Mouse (Mus musculus) cerebellum, adult 2 months (tissue): Measurements from ENCODE around the gene Arhgap18. TPM values are rescaled to one million over a fixed set of nuclear protein-coding genes. Genes with fewer than 3 reads are reported as not detected.
A peak's percentile ranks its signal among the peaks of the same experiment; 100 is the strongest.

Source experiments
- DNase-seq, 2 experiments: peaks; one replicate each; pipeline ENCODE4 v3.0.0; 2021
- H3K27ac ChIP-seq: fragments of 200-500 bp; 2 replicates; pipeline ENCODE4 v1.5.1; 2012; ENCODE audit warnings: low read length, control low read depth, inconsistent platforms; ENCODE audit not compliant: insufficient read depth
- H3K27me3 ChIP-seq: fragments of 200-500 bp; 2 replicates; pipeline ENCODE4 v1.6.1; 2012; ENCODE audit warnings: inconsistent platforms, mild to moderate bottlenecking, low read length, moderate library complexity; ENCODE audit not compliant: control insufficient read depth, insufficient read depth
- H3K4me1 ChIP-seq: fragments of 200-500 bp; 2 replicates; pipeline ENCODE4 v1.6.1; 2011; ENCODE audit warnings: low read length; ENCODE audit not compliant: control insufficient read depth, insufficient read depth
- H3K4me3 ChIP-seq: fragments of 200-500 bp; replicated peaks from 2 replicates; pipeline ENCODE3; 2011; ENCODE audit warnings: mild to moderate bottlenecking, low read depth, low read length, control low read depth; ENCODE audit not compliant: insufficient read depth
- CTCF ChIP-seq: fragments of 200-500 bp; IDR thresholded peaks from 2 replicates; pipeline ENCODE4 v1.5.1; 2011; ENCODE audit warnings: low read depth, mild to moderate bottlenecking, control low read depth, low read length, moderate library complexity, borderline replicate concordance; ENCODE audit not compliant: insufficient read depth
- POLR2A ChIP-seq: fragments of 200-500 bp; IDR thresholded peaks from 2 replicates; pipeline ENCODE4 v1.6.1; 2011; ENCODE audit warnings: low read length, control low read depth, borderline replicate concordance; ENCODE audit not compliant: insufficient read depth
- WGBS: fragments of 180-500 bp; shearing (Covaris S2); methylation state at CpG from one replicate; pipeline ENCODE4 v1.1.7; 2018; 5-methylcytosine and 5-hydroxymethylcytosine counted together
- polyA plus RNA-seq: library from polyadenylated mRNA; depleted of rRNA; stranded (reverse); fragments of >200 nt; gene quantifications from 2 replicates; pipeline ENCODE4 v1.2.3, GENCODE M21; 2012

The Arhgap18 gene
- polyA plus RNA-seq, 1 experiment, result 4.3 TPM

DNA sequence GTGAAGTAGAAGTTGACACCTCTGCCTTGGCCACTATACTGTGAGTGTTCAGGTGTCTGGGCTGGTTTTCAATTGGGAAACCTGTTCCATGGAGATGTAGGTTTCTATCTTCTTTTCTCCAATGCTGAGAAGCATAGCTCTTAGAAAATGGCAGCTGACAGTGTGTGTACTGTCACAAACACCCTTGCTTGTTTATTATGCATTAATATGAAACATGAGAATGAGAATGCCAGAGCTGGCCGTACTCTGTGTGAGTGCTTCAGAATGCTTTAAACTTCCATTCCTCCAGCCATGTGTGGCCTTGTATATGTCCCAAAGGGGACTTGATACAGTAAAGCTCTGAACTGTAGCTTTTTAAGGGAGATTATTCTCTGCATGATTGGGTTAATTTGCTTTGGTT, 110.8 kb downstream of the Arhgap18 start:
- Histone ChIP-seq H3K27ac (no peak overlapping the region), H3K4me3 (no peak overlapping the region), H3K27me3 (no peaks in the 10 kb centered on the region), H3K4me1 (no peaks in the 10 kb centered on the region)
- 62% methylated on average over 1 of the region's 1 CpGs for WGBS
- DNase-seq, result no peak
- TF ChIP-seq CTCF (no peak), POLR2A (no peak)

DNA sequence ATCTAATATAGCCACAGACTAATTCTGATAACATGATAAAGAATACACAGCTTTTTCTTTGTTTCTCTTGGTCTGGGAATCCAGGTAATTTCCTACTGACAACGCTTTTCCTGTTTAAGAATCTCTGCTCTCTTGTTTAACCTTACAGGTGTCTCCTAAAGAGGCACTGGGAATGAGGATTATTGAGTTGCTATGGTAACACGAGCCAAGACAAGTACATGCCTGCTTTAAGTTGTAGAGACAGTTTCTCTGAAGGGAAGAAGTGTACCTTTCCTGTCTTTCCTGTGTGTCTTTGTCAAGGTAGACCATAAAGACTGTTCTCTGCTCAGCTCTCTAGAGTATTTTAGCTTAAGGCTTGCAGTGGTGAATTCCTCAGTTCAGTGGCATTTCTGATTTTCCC, 117.6 kb downstream of the Arhgap18 start:
- Histone ChIP-seq H3K4me1 (no peaks in the 10 kb centered on the region), H3K27me3 (no peaks in the 10 kb centered on the region), H3K4me3 (no peak overlapping the region), H3K27ac (no peak overlapping the region)
- DNase-seq, result no peak
- 68% methylated on average over 2 of the region's 2 CpGs for WGBS
- TF ChIP-seq CTCF (no peak), POLR2A (no peak)

DNA sequence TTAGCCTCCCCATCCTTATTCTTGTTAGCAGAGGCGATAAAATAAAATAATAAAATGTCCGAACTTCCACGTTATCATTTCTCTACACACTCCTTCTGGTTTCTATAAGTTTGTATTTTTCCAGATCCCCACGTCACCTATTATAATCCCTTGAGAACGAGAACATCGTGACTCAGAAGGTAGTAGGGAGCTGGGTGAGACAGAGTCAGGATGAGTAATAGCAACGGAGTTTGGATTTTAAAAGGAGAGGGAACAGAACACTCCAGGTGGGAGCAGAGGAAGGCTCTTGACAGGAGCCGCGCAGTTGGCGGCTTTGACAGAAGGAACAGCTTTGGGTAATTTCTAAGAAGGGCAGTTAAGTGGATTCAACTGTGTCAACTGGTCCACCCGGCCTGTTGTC, 124.1 kb downstream of the Arhgap18 start:
- Histone ChIP-seq H3K27me3 (no peaks in the 10 kb centered on the region), H3K4me3 (no peak overlapping the region), H3K4me1 (no peaks in the 10 kb centered on the region), H3K27ac (no peak overlapping the region)
- WGBS, result 87% methylated on average over 11 of the region's 11 CpGs
- DNase-seq, result no peak
- no peak for TF ChIP-seq CTCF
- no peak for TF ChIP-seq POLR2A

DNA sequence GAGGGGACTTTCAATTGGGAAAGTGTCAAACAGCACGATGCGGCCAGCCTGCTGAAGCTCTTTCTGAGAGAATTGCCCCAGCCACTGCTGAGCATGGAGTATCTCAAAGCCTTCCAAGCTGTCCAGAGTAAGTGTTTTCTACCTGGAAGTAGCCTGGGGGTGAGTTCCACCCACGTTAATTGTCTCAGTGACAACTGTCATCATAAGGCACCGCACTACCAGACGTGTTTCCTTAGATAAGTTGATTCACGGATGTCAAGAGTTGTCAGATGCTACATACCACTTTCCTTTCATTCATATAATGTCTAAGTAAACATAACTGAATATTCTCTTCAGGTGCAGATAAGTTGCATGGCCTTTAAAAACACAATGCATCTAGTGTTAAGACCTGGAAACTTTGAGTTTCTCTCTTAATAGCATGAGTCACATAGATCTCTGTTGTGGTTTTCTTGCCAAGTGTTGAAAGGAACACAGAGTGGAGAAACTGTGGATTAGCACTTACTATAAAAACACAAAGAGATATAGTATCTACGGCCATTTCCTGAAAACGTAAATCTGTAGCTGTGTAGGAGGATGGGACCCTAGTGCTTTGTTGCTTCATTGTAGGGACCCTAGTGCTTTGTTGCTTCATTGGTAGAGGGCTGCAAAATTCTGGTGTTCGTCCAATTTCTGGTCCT, 125.8 kb downstream of the Arhgap18 start:
- TF ChIP-seq CTCF, result no peak
- TF ChIP-seq POLR2A, result no peak
- H3K4me1 ChIP-seq, result no peaks in the 10 kb centered on the region
- H3K4me3 ChIP-seq, result no peak overlapping the region
- H3K27ac ChIP-seq, result no peak overlapping the region
- no peaks in the 10 kb centered on the region for H3K27me3 ChIP-seq
- 84% methylated on average over 9 of the region's 9 CpGs for WGBS
- DNase-seq, result no peak

DNA sequence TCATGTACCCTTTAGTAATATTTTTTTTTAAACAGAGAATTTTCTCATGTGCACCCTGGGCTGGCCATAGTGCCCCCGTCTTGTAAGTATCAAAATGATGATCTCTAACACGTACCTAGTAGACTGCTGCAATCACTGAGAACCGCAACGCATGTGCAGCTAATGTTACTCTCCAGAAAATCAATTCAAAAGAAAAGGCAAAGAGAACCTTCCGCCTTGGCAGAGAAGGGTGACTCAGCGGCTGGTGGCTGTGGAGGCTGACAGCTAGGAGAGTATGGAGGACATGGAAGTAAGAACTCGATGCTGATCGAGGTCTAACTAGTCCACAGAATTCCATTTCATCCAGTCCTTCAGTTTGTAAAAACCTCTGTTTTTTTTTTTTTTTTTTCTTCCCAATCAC, 131.7 kb downstream of the Arhgap18 start:
- TF ChIP-seq POLR2A (no peak), CTCF (no peak)
- H3K4me1 ChIP-seq, result no peaks in the 10 kb centered on the region
- no peak overlapping the region for H3K4me3 ChIP-seq
- no peak for DNase-seq
- no peaks in the 10 kb centered on the region for H3K27me3 ChIP-seq
- 73% methylated on average over 8 of the region's 8 CpGs for WGBS
- H3K27ac ChIP-seq, result no peak overlapping the region

DNA sequence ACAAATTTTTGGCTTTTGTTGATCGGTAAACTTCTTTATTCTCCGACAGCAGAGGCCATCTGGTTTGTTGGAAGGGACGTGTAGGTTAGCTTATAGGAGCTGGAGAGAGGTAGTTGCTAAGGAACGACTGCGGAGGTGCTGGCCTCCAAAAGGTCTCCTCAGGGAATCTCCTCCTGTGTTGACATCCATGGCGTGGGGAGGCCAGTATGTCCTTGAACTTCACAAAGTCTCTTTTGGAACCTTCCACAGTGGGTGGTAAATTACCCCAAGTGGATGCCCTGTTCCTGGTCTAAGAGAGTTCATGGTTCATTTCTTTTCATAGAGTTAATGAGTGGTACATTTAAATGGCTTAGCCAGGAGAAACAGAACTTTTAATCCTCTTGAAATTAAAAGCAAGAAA, 136.0 kb downstream of the Arhgap18 start:
- Histone ChIP-seq H3K27ac (no peak overlapping the region), H3K4me3 (no peak overlapping the region), H3K4me1 (no peaks in the 10 kb centered on the region), H3K27me3 (no peaks in the 10 kb centered on the region)
- 16% methylated on average over 6 of the region's 6 CpGs for WGBS
- DNase-seq, result no peak
- TF ChIP-seq CTCF, result no peak
- no peak for TF ChIP-seq POLR2A

DNA sequence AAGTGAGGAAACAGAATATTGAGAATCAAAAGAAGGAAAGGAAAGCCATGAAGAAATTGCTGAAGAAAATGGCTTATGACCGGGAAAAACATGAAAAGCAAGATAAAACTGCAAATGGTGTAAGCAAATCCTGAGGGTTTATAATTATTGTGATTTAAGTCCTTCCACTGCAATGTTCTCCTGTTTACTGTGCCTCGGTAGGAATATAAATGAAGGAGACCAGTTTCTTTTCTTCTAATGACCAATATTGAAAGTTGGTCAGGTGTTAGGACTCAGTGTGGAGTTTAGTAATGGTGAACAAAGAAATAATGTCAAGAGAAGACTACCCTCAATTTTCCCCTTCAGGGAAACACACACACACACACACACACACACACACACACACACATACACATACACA, 136.5 kb downstream of the Arhgap18 start:
- no peak overlapping the region for H3K4me3 ChIP-seq
- no peaks in the 10 kb centered on the region for H3K27me3 ChIP-seq
- 73% methylated on average over 2 of the region's 2 CpGs for WGBS
- no peak overlapping the region for H3K27ac ChIP-seq
- no peak for DNase-seq
- no peaks in the 10 kb centered on the region for H3K4me1 ChIP-seq
- TF ChIP-seq POLR2A, result no peak
- TF ChIP-seq CTCF, result no peak

DNA sequence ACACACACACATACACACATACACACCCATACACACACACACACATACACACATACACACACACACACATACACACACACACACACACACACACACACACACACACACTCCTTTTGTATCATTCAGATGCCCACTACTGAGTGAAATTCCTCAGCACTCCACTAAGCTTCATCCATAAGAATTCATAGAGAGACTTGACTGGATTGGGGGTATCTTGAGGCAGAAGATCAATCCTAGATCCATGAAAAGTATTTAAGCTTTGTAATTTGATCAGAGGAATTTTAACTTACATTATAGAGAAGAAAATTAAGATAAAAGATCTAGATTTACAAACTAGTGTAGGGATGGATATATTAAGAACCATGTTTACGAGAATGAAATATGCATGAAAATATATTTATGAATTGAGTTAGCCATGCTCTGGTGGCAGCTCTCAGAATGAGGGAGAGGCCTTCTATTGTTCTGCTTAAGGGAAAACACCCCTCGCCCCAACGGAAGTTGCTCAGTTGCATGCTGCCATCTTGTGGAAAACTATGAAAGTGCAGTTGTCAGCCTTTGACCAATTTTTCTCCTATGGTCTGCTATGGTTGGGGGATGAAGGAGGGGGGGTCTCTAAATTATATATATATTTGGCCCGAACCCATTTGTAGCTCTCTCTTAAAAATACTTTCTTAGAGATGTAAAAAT, 137.2 kb downstream of the Arhgap18 start:
- Histone ChIP-seq H3K27ac (no peak overlapping the region), H3K4me1 (no peaks in the 10 kb centered on the region), H3K27me3 (no peaks in the 10 kb centered on the region), H3K4me3 (no peak overlapping the region)
- WGBS, result 6% methylated on average over 4 of the region's 4 CpGs
- DNase-seq, result peak; percentile 17 to 25
- TF ChIP-seq POLR2A, result no peak
- TF ChIP-seq CTCF, result peak; percentile 70
